Mouse (Mus musculus) induced T-regulatory cell, adult 2 months (primary cell): ENCODE data around the gene Gsk3b.
"Not testable (repeated sequence)": the region's sequence is repeated elsewhere in the genome, so short reads cannot be mapped to it uniquely, and the experiment has no call there.

Source experiments
- DNase-seq: peaks from one replicate; pipeline ENCODE4 v3.0.0-alpha.2; 2012; ENCODE audit warnings: low read depth

Gsk3b gene

GRCm38 (mm10) chr16:38100569-38100968, 11.8 kb downstream of the Gsk3b start:
- DNase-seq: no peak

- DNase-seq: no peak
These were observed 16.7 kb downstream of the Gsk3b start for GRCm38 (mm10) chr16:38105453-38105852.

GRCm38 (mm10) chr16:38106542-38106941, 17.7 kb downstream of the Gsk3b start:
- no peak for DNase-seq

GRCm38 (mm10) chr16:38110001-38110400, 21.2 kb downstream of the Gsk3b start:
- DNase-seq: no peak

- DNase-seq: no peak
These were observed 21.8 kb downstream of the Gsk3b start for GRCm38 (mm10) chr16:38110575-38110974.

GRCm38 (mm10) chr16:38114074-38114473, 25.3 kb downstream of the Gsk3b start:
- no peak for DNase-seq

GRCm38 (mm10) chr16:38117909-38118308, 29.1 kb downstream of the Gsk3b start:
- not testable (repeated sequence) for DNase-seq

GRCm38 (mm10) chr16:38118723-38119122, 29.9 kb downstream of the Gsk3b start:
- DNase-seq: no peak

- DNase-seq: no peak
These were observed 30.5 kb downstream of the Gsk3b start for GRCm38 (mm10) chr16:38119286-38119685.

GRCm38 (mm10) chr16:38129171-38129570, 40.4 kb downstream of the Gsk3b start:
- peak; percentile 41 for DNase-seq

- peak; percentile 58 for DNase-seq
These were observed 42.2 kb downstream of the Gsk3b start for GRCm38 (mm10) chr16:38131041-38131440.

- DNase-seq: peak; percentile 81
These were observed 43.0 kb downstream of the Gsk3b start for GRCm38 (mm10) chr16:38131756-38132155.

- DNase-seq: no peak
These were observed 43.4 kb downstream of the Gsk3b start for GRCm38 (mm10) chr16:38132210-38132609.

GRCm38 (mm10) chr16:38137296-38137695, 48.5 kb downstream of the Gsk3b start:
- DNase-seq: peak; percentile 52

- DNase-seq: no peak
These were observed 56.1 kb downstream of the Gsk3b start for GRCm38 (mm10) chr16:38144898-38145297.

GRCm38 (mm10) chr16:38150555-38150954, 61.8 kb downstream of the Gsk3b start:
- no peak for DNase-seq

GRCm38 (mm10) chr16:38157854-38158622, 69.2 kb downstream of the Gsk3b start:
- DNase-seq: no peak

GRCm38 (mm10) chr16:38162019-38162418, 73.2 kb downstream of the Gsk3b start:
- DNase-seq: no peak

GRCm38 (mm10) chr16:38164811-38165591, 76.2 kb downstream of the Gsk3b start:
- no peak for DNase-seq

- no peak for DNase-seq
These were observed 80.2 kb downstream of the Gsk3b start for GRCm38 (mm10) chr16:38168971-38169370.

- no peak for DNase-seq
These were observed 90.3 kb downstream of the Gsk3b start for GRCm38 (mm10) chr16:38179150-38179549.

GRCm38 (mm10) chr16:38181421-38181820, 92.6 kb downstream of the Gsk3b start:
- no peak for DNase-seq

GRCm38 (mm10) chr16:38184657-38185269, 96.0 kb downstream of the Gsk3b start:
- DNase-seq: no peak
